Mouse (Mus musculus) c-Kit-positive CD71-positive TER-119-positive erythroid progenitor cells, embryonic 14.5 days (primary cell): ENCODE results near the gene Med12l.
"Not testable (repeated sequence)": the region's sequence is repeated elsewhere in the genome, so short reads cannot be mapped to it uniquely, and the experiment has no call there.

ENCODE experiments used
- DNase-seq: peaks from one replicate; pipeline ENCODE4 v3.0.0-alpha.2; 2013; ENCODE audit warnings: low spot score

Med12l gene

GRCm38 (mm10) chr3:59140115-59140514 is 134.5 kb downstream of the Med12l start:
- DNase-seq: no peak

- not testable (repeated sequence) for DNase-seq
Measured at GRCm38 (mm10) chr3:59140941-59141340, 135.3 kb downstream of the Med12l start.

- DNase-seq: no peak
Measured at GRCm38 (mm10) chr3:59141507-59142305, 136.1 kb downstream of the Med12l start.

- DNase-seq: no peak
Measured at GRCm38 (mm10) chr3:59145194-59145593, 139.6 kb downstream of the Med12l start.

GRCm38 (mm10) chr3:59149646-59150045 is 144.0 kb downstream of the Med12l start:
- DNase-seq: no peak

GRCm38 (mm10) chr3:59150624-59151023 is 145.0 kb downstream of the Med12l start:
- no peak for DNase-seq

- DNase-seq: no peak
Measured at GRCm38 (mm10) chr3:59153424-59153823, 147.8 kb downstream of the Med12l start, which contains the start of gene P2ry14. P2ry14 (minus strand) TSS chr3:59153618.

- DNase-seq: no peak
Measured at GRCm38 (mm10) chr3:59154888-59155287, 149.3 kb downstream of the Med12l start.

- no peak for DNase-seq
Measured at GRCm38 (mm10) chr3:59155404-59155803, 149.8 kb downstream of the Med12l start.

GRCm38 (mm10) chr3:59157048-59157447 is 151.4 kb downstream of the Med12l start:
- DNase-seq: no peak

GRCm38 (mm10) chr3:59160465-59160864 is 154.8 kb downstream of the Med12l start:
- no peak for DNase-seq

- DNase-seq: no peak
Measured at GRCm38 (mm10) chr3:59167417-59168054, 161.9 kb downstream of the Med12l start.

- DNase-seq: no peak
Measured at GRCm38 (mm10) chr3:59168476-59168875, 162.9 kb downstream of the Med12l start.

- DNase-seq: no peak
Measured at GRCm38 (mm10) chr3:59169215-59169614, 163.6 kb downstream of the Med12l start.

GRCm38 (mm10) chr3:59169921-59170627 is 164.4 kb downstream of the Med12l start:
- no peak for DNase-seq

- DNase-seq: no peak
Measured at GRCm38 (mm10) chr3:59174426-59175154, 169.0 kb downstream of the Med12l start.

GRCm38 (mm10) chr3:59175234-59175633 is 169.6 kb downstream of the Med12l start:
- DNase-seq: no peak

- DNase-seq: no peak
Measured at GRCm38 (mm10) chr3:59176871-59177270, 171.2 kb downstream of the Med12l start.

- no peak for DNase-seq
Measured at GRCm38 (mm10) chr3:59181134-59181533, 175.5 kb downstream of the Med12l start.

- DNase-seq: no peak
Measured at GRCm38 (mm10) chr3:59182129-59182528, 176.5 kb downstream of the Med12l start.

GRCm38 (mm10) chr3:59185662-59186061 is 180.0 kb downstream of the Med12l start:
- DNase-seq: no peak

GRCm38 (mm10) chr3:59187336-59187735 is 181.7 kb downstream of the Med12l start:
- DNase-seq: no peak
